Mouse (Mus musculus): Measurements from ENCODE around the gene Vmn2r96.
"Not testable (repeated sequence)": the region's sequence is repeated elsewhere in the genome, so short reads cannot be mapped to it uniquely, and the experiment has no call there.

The Vmn2r96 gene

DNA sequence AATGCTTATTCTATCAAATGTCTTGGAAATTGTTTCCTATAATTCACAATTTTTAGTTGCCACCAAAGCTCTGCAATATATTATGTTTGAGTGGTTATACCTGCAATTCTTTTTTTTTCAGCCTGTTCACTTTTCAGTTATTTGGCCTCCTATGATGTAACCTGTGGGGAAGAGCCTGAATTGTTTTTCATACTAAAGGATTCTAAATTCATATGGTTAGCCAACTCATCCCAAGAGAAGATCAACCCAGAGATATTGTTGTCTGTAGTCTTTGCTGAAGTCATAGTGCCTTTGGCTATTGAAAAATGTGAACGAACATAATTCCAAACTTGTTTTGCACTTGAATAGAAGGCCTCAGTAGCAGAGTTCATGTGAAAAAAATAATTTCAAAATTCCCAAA, at the start of gene Vmn2r96:
Gene Vmn2r96 (plus strand): TSS at position 301 of the 400 bp plus-strand sequence.
- not testable (repeated sequence) for DNase-seq (ENCODE audit: low spot score)

GRCm38 (mm10) chr17:18523371-18523770, 49.6 kb upstream of the Vmn2r96 start:
- DNase-seq (ENCODE audit: low spot score): no peak

GRCm38 (mm10) chr17:18523991-18524390, 49.0 kb upstream of the Vmn2r96 start:
- DNase-seq (ENCODE audit: low spot score): no peak

DNA sequence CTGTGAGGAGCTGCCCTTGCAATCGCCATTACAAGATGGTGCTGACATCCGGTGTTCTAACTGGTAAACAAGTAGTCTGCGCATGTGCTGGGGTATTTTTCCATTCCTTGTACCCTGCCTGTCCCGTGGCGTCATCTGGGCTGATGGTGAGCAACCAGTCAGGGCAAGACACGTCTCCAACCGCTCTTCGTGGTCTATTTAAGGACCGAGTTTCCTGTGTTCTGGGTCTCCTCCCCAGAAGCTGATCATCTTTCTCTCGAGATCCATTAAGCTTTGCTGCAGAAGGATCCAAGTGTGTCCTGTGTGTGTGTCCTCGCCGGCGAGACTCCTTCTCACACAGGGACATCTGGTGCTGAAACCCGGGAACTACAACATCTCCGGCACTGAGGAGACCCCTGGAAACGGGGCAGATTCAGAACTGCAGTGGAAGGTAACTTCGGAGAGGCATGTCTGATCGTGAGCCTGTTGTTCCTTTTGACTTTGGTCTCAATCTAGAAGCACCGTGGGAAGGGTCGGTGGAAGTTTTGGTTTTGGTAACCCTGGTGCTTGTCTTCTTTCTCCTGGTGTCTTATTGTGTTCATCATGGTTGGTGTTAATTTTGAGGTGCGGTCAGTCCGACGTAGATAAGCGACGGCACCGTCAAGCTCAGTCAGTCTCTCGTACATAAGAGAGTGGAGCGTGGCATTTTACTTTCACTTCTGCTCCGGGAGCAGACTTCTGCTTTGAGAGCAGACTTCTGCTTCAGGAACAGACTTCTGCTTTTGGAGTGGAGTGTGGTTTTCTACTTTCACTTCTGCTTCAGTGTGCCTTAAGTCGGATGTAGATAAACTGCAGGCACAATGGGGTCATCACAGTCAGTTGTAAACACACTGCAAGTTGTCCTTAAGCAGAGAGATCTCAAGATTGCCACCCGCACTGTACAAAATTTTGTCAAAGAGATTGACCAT, 14.5 kb upstream of the Vmn2r96 start:
- not testable (repeated sequence) for DNase-seq (ENCODE audit: low spot score)

GRCm38 (mm10) chr17:18566186-18566585, 6.8 kb upstream of the Vmn2r96 start:
- not testable (repeated sequence) for DNase-seq (ENCODE audit: low spot score)

DNA sequence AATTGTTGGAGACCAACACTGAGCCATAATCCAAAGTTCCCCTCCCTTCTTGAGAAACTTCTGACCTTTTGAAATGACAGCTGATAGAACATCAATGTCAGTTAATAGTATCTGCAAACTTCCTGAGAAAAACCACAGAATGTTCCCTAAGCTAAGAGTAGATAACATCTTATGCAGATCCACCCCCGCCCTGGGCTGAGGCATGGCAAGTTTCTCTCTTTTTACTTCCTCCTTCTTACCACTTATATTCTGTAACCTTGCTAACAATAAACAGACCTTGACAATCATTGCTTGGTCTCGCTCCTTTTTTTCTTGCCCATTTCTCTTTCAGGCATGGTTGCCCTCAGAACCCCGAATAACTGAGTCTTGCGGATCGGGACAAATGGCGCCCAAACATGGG, 42.2 kb downstream of the Vmn2r96 start:
- not testable (repeated sequence) for DNase-seq (ENCODE audit: low spot score)

GRCm38 (mm10) chr17:18626532-18626931, 53.6 kb downstream of the Vmn2r96 start:
- no peak for DNase-seq (ENCODE audit: low spot score)
